Mouse (Mus musculus) hindbrain, embryonic 13.5 days (tissue): ENCODE measurements around the gene Lrmp. TPM values are rescaled to one million over a fixed set of nuclear protein-coding genes. Genes with fewer than 3 reads are reported as not detected.

Experiments
- ATAC-seq: fragments of 200-750 bp; cut with Nextera tagmentation; 2 replicates; pipeline ENCODE4 v1.8.0; 2017; ENCODE audit warnings: moderate TSS enrichment; ENCODE audit not compliant: low FRiP score
- H3K27ac ChIP-seq: fragments of 300-500 bp; sonication (generic); 2 replicates; pipeline ENCODE4 v1.5.1; 2015; ENCODE audit warnings: inconsistent platforms, mild to moderate bottlenecking, moderate library complexity
- H3K27me3 ChIP-seq: fragments of 300-500 bp; sonication (generic); 2 replicates; pipeline ENCODE4 v1.6.1; 2015; ENCODE audit warnings: mild to moderate bottlenecking, inconsistent platforms
- H3K36me3 ChIP-seq: fragments of 300-500 bp; sonication (generic); 2 replicates; pipeline ENCODE4 v1.6.1; 2015; ENCODE audit warnings: mild to moderate bottlenecking, inconsistent platforms
- H3K4me1 ChIP-seq: fragments of 300-500 bp; sonication (generic); replicated peaks from 2 replicates; pipeline ENCODE4 v1.6.1; 2015; ENCODE audit warnings: inconsistent platforms
- H3K4me2 ChIP-seq: fragments of 300-500 bp; sonication (generic); 2 replicates; pipeline ENCODE4 v1.6.1; 2015; ENCODE audit warnings: inconsistent platforms, mild to moderate bottlenecking, moderate library complexity
- H3K4me3 ChIP-seq: fragments of 300-500 bp; sonication (generic); 2 replicates; pipeline ENCODE4 v1.5.1; 2015; ENCODE audit warnings: mild to moderate bottlenecking, inconsistent platforms
- H3K9ac ChIP-seq: fragments of 300-500 bp; sonication (generic); 2 replicates; pipeline ENCODE4 v1.6.1; 2015; ENCODE audit warnings: mild to moderate bottlenecking, inconsistent platforms
- H3K9me3 ChIP-seq: fragments of 300-500 bp; sonication (generic); 2 replicates; pipeline ENCODE4 v1.6.1; 2016; ENCODE audit warnings: inconsistent platforms
- WGBS: fragments of 180-500 bp; shearing (Covaris S2); methylation state at CpG from one replicate; pipeline ENCODE4 v1.1.7; 2015; 5-methylcytosine and 5-hydroxymethylcytosine counted together
- polyA plus RNA-seq: library from polyadenylated mRNA; unstranded; fragments of >200 nt; fragmentation: Nextera tagmentation; extraction: Ambion mirVana; gene quantifications from 2 replicates; pipeline ENCODE4 v1.2.1, GENCODE M21; 2015

Lrmp gene
- polyA plus RNA-seq, 1 experiment from 2014 or later, result 1.1 TPM

DNA sequence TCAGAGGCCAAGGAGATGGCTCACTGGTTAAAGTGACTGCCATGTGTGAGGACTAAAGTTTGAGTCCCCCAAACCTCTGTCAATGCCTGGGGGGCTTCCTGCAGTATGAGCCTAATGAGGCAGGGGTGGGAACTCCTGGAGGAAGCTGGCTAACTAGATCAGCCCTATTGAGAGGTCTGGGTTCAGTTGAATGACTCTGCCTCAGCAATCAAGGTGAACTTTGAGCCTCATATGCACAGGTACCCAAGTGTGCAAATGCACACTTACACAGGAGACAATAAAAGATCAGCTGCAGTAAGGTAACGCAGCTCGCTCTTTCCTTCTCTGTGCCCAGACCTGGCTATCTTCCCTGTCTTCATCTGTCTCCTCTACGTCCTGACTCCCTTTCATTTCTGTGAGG is 77.6 kb downstream of the Lrmp start:
- Histone ChIP-seq H3K4me1 (no peaks in the 10 kb centered on the region), H3K27me3 (no peaks in the 10 kb centered on the region), H3K4me3 (no peak overlapping the region), H3K4me2 (no peak overlapping the region), H3K9me3 (no peaks in the 10 kb centered on the region), H3K9ac (no peak overlapping the region), H3K36me3 (no peaks in the 10 kb centered on the region), H3K27ac (no peak overlapping the region)
- no peak for ATAC-seq
- WGBS, result 93% methylated on average over 3 of the region's 3 CpGs

DNA sequence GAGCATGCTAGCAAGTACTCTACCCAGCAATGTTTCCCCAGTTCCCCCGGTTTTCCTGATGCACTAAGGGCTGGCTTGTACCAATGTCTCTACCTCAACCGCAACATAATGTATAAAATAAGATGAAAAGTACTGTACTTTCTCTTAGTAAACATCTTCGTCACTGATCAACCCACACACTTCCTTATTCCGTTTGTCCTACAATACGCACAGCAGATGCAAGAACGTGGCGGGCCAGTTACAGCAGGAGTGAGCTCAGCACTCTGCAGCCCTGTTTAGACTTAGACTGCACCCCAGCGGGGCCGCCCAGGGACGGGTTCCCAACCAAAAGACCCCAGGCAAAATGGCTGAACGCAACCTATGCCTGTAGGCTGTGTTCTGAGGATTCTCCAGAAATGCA is 78.0 kb downstream of the Lrmp start:
- Histone ChIP-seq H3K27ac (no peak overlapping the region), H3K9me3 (no peaks in the 10 kb centered on the region), H3K4me1 (no peaks in the 10 kb centered on the region), H3K9ac (no peak overlapping the region), H3K27me3 (no peaks in the 10 kb centered on the region), H3K4me2 (no peak overlapping the region), H3K36me3 (no peaks in the 10 kb centered on the region), H3K4me3 (no peak overlapping the region)
- no peak for ATAC-seq
- 85% methylated on average over 11 of the region's 11 CpGs for WGBS

DNA sequence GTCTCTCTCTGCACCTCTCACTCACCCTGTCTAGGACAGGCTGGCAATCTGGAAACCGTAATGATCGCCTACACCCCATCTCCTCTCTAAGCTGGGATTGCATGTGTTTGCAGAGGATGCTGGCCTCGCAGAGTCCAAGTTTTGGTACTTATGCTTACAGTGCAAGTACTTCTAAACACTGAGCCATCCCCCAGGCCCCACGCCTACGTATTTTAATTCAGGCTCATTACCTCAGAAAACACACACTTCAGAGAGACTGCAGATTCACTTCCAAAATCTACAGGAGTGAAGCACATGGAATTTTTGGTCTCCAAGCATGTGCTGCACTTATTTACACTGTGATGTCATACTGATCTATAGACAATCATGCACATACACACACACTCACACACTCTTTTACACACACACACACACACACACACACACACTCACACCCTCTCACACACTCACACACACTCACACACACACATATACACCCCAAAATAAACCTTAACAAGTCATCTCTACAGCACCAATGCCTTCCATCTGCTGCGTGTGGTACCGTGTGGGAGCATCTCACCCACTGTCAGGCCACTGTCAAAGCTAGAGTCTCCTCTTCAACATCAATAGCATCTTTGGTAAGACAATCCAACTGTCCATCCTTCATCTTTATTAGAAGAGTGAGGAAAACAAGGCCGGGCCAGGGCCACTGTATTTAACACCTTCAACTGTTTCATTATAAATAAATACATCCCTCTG is 82.7 kb downstream of the Lrmp start:
- 97% methylated on average over 8 of the region's 8 CpGs for WGBS
- H3K36me3 ChIP-seq, result no peaks in the 10 kb centered on the region

DNA sequence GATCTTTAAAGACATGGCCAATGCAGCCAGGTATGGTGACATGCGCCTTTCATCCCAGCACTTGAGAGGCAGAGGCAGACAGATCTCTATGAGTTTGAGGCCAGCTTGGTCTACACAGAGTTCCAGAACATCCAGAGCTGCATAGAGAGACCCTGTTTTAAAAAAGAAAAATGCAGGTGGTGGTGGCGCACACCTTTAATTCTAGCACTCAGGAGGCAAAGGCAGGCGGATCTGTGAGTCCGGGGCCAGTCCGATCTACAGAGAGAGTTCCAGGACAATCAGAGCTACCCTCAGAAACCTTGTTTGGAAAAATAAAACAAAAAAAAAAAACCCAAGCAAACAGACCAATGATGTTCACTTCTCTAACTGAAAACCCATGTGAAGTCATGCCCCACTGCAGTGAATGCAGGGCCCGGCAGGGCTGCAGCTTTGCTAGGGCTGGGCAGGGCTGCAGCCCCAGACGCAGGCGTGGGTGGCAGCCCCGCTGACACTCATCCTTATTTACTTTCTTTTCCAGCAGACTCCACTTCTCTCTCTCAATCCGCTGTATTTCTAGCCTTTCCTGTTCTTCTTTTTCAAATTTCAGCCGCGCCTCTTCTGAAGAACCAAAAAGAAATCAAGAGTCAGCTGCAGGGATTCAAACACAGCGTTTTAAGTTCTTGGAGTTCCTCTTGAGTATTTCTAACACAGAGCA is 87.1 kb downstream of the Lrmp start:
- Histone ChIP-seq H3K27ac (no peak overlapping the region), H3K4me2 (no peak overlapping the region), H3K9me3 (no peaks in the 10 kb centered on the region), H3K4me1 (no peaks in the 10 kb centered on the region), H3K27me3 (no peaks in the 10 kb centered on the region), H3K4me3 (no peak overlapping the region), H3K9ac (no peak overlapping the region), H3K36me3 (no peaks in the 10 kb centered on the region)
- ATAC-seq, result no peak
- WGBS, result 83% methylated on average over 13 of the region's 13 CpGs

More for the DNA sequence above, 82.7 kb downstream of the Lrmp start:
- no peak overlapping the region for H3K4me2 ChIP-seq
- no peaks in the 10 kb centered on the region for H3K9me3 ChIP-seq
- no peaks in the 10 kb centered on the region for H3K4me1 ChIP-seq
- no peak overlapping the region for H3K4me3 ChIP-seq
- no peak overlapping the region for H3K27ac ChIP-seq
- ATAC-seq, result no peak
- no peaks in the 10 kb centered on the region for H3K27me3 ChIP-seq
- no peak overlapping the region for H3K9ac ChIP-seq

DNA sequence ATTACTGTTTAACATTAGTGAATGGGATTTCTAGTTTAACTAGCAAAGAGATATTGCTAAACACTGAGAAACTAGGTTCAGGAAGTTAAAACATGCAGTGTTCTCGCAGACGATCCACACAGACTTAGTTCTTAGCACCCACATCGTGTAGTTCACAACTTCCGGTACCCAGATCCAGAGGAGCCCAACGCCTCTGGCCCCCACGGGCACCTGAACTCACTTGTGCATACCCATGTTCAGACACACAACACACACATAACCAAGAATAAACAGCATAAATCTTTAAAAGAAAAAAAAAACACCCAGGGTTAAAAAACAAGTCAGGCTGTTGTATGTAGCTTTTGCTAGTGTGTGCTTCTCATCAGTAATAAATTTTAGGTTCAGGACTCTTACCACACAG is 89.0 kb downstream of the Lrmp start:
- no peak overlapping the region for H3K9ac ChIP-seq
- no peaks in the 10 kb centered on the region for H3K27me3 ChIP-seq
- ATAC-seq, result no peak
- WGBS, result 96% methylated on average over 6 of the region's 6 CpGs
- H3K27ac ChIP-seq, result no peak overlapping the region
- H3K4me3 ChIP-seq, result no peak overlapping the region
- no peaks in the 10 kb centered on the region for H3K4me1 ChIP-seq
- no peak overlapping the region for H3K4me2 ChIP-seq
- H3K36me3 ChIP-seq, result no peaks in the 10 kb centered on the region
- no peaks in the 10 kb centered on the region for H3K9me3 ChIP-seq

DNA sequence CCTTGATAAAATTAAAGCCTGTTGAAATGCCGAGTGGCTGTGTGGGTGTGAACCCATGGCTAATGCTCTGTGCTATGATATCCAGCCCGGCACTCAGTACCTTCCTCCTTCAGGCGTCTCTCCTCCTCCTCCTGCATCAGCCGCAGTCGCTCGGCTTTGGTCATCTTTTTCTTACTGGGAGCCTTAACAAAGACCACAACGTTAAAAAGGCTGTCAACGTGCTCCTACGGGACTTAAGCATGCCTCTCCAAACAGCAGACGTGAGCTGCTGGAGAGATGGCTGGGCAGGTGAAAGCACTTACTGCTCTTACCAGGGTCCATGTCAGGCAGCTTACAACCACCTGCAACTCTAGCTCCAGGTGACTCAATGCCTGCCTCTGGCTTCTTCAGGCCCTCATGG is 89.7 kb downstream of the Lrmp start:
- Histone ChIP-seq H3K27me3 (no peaks in the 10 kb centered on the region), H3K4me2 (no peak overlapping the region), H3K36me3 (no peaks in the 10 kb centered on the region), H3K27ac (no peak overlapping the region), H3K4me3 (no peak overlapping the region), H3K9ac (no peak overlapping the region), H3K4me1 (peaks cover 3% of the 10 kb centered on the region), H3K9me3 (no peaks in the 10 kb centered on the region)
- no peak for ATAC-seq
- WGBS, result 79% methylated on average over 10 of the region's 10 CpGs

DNA sequence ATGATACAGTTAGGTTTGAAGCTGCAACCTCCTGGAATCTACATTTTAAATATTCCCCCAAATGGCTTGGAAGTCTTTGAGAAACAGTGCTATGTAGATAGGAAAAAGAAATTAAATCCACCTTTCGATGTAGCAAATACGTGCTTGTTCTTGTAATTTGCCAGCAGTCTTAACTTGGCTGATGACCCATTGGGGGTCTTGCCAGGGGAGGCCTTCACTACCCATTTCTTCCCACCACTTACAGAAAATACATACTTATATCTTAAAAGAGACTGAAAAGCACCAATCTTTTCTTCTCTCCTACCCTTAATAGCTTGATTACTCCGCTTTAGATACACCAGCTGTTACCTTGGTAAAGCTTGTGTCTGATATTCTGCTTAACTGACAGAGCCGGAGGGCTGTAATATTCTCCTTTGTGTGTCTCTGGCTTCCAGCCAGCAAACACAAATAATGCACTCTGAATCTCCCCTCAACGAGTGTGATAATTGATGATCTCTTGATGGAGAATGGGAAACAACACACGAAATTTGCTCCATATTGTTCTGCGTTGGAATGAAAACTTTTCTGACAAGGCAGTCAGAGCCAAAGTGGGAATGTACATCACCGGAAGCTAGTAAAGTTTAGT is 94.7 kb downstream of the Lrmp start:
- peak overlapping the region; percentile 73 for H3K4me3 ChIP-seq
- H3K9me3 ChIP-seq, result no peaks in the 10 kb centered on the region
- peak; percentile 4 for ATAC-seq
- 35% methylated on average over 8 of the region's 8 CpGs for WGBS
- H3K9ac ChIP-seq, result no peak overlapping the region
- peaks cover 18% of the 10 kb centered on the region for H3K4me1 ChIP-seq
- H3K36me3 ChIP-seq, result no peaks in the 10 kb centered on the region
- peak overlapping the region; percentile 67 for H3K27ac ChIP-seq
- H3K27me3 ChIP-seq, result no peaks in the 10 kb centered on the region
- peak overlapping the region; percentile 65 for H3K4me2 ChIP-seq

DNA sequence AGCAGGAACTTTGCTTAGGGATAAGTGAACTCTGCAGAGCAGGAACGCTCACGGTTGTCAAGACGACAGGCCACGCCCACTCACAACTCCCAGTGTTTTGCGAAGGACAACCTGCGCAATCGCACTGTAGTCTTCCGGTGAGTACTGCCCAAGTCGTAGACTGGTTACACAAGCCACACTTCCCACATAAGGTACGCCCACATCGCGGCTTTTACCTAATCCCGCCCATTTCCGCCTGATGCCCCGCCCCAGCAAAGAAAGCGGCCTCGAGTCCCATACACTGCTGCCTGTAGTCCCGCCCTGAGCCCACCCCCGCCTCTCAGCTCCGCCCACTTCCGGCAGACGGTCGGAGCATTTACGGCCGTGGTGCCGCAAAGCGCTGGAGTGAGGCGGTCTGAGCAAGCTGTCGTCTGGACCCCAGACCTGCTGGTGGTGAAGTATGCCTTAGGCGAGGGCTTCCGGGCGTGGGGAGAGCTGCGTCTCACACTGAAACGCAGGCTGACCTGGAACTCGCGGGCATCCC is 95.4 kb downstream of the Lrmp start, which contains the start of the genes Casc1 and Etfrf1:
Casc1 (minus strand) TSS at position 190 of the 523 bp plus-strand sequence.
Etfrf1 (plus strand) TSS at position 319 of the 523 bp plus-strand sequence.
- H3K27ac ChIP-seq, result peak within 1 kb of the TSS; percentile 96
- H3K36me3 ChIP-seq, result no peaks in the 10 kb centered on the region
- H3K9ac ChIP-seq, result peak within 1 kb of the TSS; percentile 91
- H3K9me3 ChIP-seq, result no peaks in the 10 kb centered on the region
- H3K4me2 ChIP-seq, result peak within 1 kb of the TSS; percentile 65
- peaks cover 18% of the 10 kb centered on the region for H3K4me1 ChIP-seq
- H3K27me3 ChIP-seq, result no peaks in the 10 kb centered on the region
- H3K4me3 ChIP-seq, result peak within 1 kb of the TSS; percentile 73
- 0% methylated on average over 36 of the region's 36 CpGs for WGBS
- ATAC-seq, result peak; percentile 99

DNA sequence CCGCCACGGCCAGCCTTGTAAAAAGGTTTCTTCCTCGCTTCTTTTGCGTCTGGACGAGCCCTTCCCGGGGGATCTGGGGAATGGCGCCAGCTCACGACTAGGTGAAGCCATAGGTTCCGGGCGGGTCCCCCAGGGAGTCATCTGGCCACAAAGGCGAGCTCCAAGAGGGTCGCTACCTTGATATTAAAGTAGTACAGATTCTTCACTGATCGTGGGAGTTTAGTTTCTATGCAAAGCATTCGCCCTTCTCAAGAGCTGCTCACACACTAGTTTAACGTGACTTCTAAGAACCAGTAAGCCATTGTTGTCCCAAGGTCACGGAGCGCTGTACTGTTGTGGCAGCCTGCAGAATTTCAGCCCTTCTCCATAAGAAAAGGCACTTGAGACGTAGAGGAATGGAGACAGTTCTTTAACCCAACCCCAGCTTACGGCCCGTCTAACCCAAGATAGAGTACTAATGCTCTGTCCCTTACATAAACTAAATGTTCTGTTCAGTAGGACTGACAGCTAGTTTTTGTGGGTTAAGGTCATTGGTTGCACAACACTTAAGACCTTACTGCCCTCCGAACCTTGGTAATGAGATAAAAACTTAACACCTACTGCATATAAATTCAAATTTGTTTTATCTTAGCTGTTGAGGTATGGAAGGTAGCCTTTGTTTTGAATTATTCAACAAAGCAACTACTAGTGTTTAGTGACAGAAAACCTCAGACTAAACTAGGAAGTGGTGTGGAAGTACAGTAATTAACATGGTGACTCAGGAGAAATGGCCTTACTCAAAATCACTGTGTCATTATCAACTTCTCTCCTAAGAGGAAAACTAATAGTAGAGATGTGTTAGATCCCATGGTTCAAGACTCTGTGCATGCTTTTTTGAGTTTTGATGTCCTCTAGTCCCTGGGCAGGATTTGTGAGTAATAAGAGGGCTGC is 96.2 kb downstream of the Lrmp start:
- Histone ChIP-seq H3K27ac (peak overlapping the region; percentile 96), H3K9ac (peak overlapping the region; percentile 91), H3K36me3 (no peaks in the 10 kb centered on the region), H3K9me3 (no peaks in the 10 kb centered on the region), H3K4me3 (peak overlapping the region; percentile 73), H3K4me1 (peaks cover 18% of the 10 kb centered on the region), H3K4me2 (peak overlapping the region; percentile 59), H3K27me3 (no peaks in the 10 kb centered on the region)
- ATAC-seq, result peak; percentile 58
- 5% methylated on average over 21 of the region's 21 CpGs for WGBS

DNA sequence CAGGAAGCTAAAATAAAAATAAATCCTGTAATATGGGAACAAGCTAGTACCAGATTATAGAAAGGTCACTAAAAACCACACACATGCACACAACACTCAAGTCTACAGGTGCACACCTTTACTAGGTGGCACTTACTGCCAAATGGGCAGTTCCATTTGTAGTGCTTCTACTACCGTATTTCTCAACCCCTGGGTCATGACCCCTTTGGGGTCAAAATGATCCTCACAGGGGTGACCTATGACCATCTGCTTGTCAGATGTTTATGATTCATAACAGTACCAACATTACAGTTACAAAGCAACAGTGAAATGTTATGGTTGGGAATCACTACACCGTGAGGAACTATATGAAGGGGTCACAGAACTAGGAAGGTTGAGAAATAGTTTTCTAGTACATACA is 98.5 kb downstream of the Lrmp start:
- 85% methylated on average over 2 of the region's 2 CpGs for WGBS

DNA sequence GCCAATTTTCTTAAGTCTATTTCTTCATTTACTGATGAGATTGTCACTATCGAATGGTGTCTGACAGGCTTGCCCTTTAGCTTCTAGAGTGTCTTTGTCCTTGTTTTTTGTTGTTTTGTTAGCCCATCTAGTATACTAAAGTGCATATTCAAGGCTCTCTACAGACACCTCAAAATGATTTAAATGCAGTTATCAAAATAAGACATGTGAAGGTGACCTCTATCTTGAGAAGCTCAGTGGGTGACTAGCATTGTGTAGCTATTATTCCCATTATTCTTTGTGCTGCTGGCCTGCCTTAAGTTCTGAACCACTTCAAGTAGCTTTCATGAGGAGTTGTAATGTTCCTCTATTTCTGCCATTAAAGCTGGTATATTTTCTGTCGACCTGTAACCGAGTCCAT is 100.4 kb downstream of the Lrmp start:
- H3K36me3 ChIP-seq, result peaks cover 19% of the 10 kb centered on the region
- H3K4me1 ChIP-seq, result peaks cover 11% of the 10 kb centered on the region
- no peak overlapping the region for H3K9ac ChIP-seq
- H3K27me3 ChIP-seq, result no peaks in the 10 kb centered on the region
- H3K4me2 ChIP-seq, result no peak overlapping the region
- H3K4me3 ChIP-seq, result no peak overlapping the region
- no peak for ATAC-seq
- H3K27ac ChIP-seq, result no peak overlapping the region
- WGBS, result 94% methylated on average over 3 of the region's 3 CpGs
- H3K9me3 ChIP-seq, result no peaks in the 10 kb centered on the region

More for the DNA sequence above, 98.5 kb downstream of the Lrmp start:
- no peak overlapping the region for H3K4me3 ChIP-seq
- no peak overlapping the region for H3K4me2 ChIP-seq
- no peaks in the 10 kb centered on the region for H3K27me3 ChIP-seq
- peaks cover 18% of the 10 kb centered on the region for H3K4me1 ChIP-seq
- no peak for ATAC-seq
- H3K36me3 ChIP-seq, result peaks cover 8% of the 10 kb centered on the region
- no peak overlapping the region for H3K27ac ChIP-seq
- H3K9me3 ChIP-seq, result no peaks in the 10 kb centered on the region
- H3K9ac ChIP-seq, result no peak overlapping the region
